Mouse (Mus musculus): ENCODE measurements around the gene Fam53a. TPM values are rescaled to one million over a fixed set of nuclear protein-coding genes. Genes with fewer than 3 reads are reported as not detected.
A peak's percentile ranks its signal among the peaks of the same experiment; 100 is the strongest.

The Fam53a gene
- polyA plus RNA-seq, 1 experiment from 2014 or later: 55.7 TPM

DNA sequence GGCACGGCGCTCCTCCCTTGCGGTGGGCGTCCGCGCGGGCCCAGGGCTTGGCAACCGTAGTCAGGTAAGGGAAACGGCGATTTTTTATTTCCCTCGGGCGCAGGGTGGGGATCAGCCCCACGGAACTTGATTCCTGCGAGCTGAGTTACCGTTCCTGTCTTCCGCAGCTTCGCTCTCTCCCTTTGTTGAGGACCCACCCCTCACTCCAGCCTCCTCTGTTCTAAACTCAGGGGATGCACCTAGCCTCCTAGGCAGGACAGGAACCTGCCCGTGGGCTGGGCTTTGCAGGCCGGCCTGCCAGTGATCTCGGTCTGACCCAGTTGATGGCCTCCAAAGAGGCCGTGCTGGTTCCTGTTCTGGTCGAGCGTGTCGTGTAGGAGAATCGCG lies 29.2 kb upstream of the Fam53a start:
- DNase-seq (ENCODE audit: low spot score) (peak; percentile 15), ATAC-seq (replicated peaks; ENCODE audit: low FRiP score, low read depth) (no peak)
- 0 out of 2 replicates have a peak, but pooled peaks cover 13% of the 10 kb centered on the region for H3K36me3 ChIP-seq (ENCODE audit: insufficient read depth, low read length)
- TF ChIP-seq CTCF (IDR thresholded peaks at IDR 0.05; ENCODE audit: low read depth): no peak
- no peaks in the 10 kb centered on the region for H3K27me3 ChIP-seq (ENCODE audit: insufficient read depth, low read length)
- WGBS: 0% methylated on average over 26 of the region's 26 CpGs
- H3K27ac ChIP-seq: peak overlapping the region; percentile 97
- H3K4me1 ChIP-seq (replicated peaks; ENCODE audit: insufficient read depth, low read length): peaks cover 15% of the 10 kb centered on the region; the same call in 1 of the 2 replicates
- peak overlapping the region; percentile 66 for H3K9ac ChIP-seq (ENCODE audit: low read depth, low read length)
- H3K4me2 ChIP-seq (ENCODE audit: low read length): peak overlapping the region; percentile 66
- H3K4me3 ChIP-seq (replicated peaks; ENCODE audit: low read depth, low read length): peak overlapping the region; percentile 73
- H3K9me3 ChIP-seq (replicated peaks; ENCODE audit: low read length): no peaks in the 10 kb centered on the region

DNA sequence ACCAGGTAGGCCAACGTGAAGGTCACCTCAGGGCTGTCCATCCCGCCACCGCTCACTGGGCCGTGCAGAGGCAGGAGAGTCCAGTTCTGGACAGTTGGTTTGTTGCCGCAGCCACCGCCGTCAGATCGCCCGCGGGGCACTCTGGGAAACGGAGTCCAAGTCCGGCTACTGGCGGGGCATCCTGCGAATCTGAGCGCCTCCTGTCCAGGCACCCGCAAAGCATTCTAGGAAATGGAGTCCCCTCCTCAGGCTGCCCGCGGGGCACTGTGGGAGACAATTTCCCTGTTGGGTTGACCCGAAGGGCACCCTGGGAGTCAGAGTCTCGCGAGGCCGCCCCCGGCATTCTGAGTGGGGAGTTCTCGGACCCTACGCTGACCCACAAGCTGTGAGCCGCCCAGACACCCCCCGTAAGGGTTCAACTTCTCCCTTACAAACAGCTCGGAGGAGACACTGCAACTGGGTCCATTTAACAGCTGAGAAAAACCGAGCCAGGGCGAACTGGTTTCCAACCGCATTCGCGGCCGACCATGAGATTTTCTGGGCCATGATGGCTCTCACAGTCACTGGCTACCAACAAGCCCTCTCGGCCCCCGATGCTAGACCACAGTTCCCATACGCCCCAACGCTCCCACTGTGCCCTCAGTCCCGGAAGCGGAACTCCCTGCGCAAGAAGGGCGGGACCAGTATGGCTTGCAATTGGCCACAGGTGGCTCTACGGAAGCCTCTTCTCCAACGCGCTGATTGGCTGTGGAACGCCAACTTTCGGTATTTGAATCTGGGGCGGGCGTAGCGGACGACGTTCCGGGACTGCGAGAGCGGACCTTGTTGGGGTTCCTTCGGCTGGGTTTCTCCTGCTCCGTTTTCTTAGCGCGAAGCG lies 28.6 kb upstream of the Fam53a start, which contains the start of the genes Tacc3 and Tmem129:
Tacc3 (plus strand) TSS at position 342 of the 877 bp plus-strand sequence.
Tmem129 (minus strand) TSS at position 630 of the 877 bp plus-strand sequence.
- H3K27me3 ChIP-seq (ENCODE audit: insufficient read depth, low read length): no peaks in the 10 kb centered on the region
- ATAC-seq (replicated peaks; ENCODE audit: low FRiP score, low read depth) (peak; percentile 97), DNase-seq (ENCODE audit: low spot score) (peak; percentile 100)
- H3K4me3 ChIP-seq (replicated peaks; ENCODE audit: low read depth, low read length): peak within 1 kb of the TSS; percentile 73
- H3K4me1 ChIP-seq (replicated peaks; ENCODE audit: insufficient read depth, low read length): peaks cover 15% of the 10 kb centered on the region; the same call in 1 of the 2 replicates
- H3K27ac ChIP-seq: peak within 1 kb of the TSS; percentile 97
- TF ChIP-seq CTCF (IDR thresholded peaks at IDR 0.05; ENCODE audit: low read depth): 0 out of 2 replicates have a peak, but pooled peaks have one; percentile 14
- under 1% methylated on average over 60 of the region's 60 CpGs for WGBS
- 0 out of 2 replicates have a peak, but pooled peaks cover 12% of the 10 kb centered on the region for H3K36me3 ChIP-seq (ENCODE audit: insufficient read depth, low read length)
- peak within 1 kb of the TSS; percentile 66 for H3K9ac ChIP-seq (ENCODE audit: low read depth, low read length)
- no peaks in the 10 kb centered on the region for H3K9me3 ChIP-seq (replicated peaks; ENCODE audit: low read length)
- H3K4me2 ChIP-seq (ENCODE audit: low read length): peak within 1 kb of the TSS; percentile 66

DNA sequence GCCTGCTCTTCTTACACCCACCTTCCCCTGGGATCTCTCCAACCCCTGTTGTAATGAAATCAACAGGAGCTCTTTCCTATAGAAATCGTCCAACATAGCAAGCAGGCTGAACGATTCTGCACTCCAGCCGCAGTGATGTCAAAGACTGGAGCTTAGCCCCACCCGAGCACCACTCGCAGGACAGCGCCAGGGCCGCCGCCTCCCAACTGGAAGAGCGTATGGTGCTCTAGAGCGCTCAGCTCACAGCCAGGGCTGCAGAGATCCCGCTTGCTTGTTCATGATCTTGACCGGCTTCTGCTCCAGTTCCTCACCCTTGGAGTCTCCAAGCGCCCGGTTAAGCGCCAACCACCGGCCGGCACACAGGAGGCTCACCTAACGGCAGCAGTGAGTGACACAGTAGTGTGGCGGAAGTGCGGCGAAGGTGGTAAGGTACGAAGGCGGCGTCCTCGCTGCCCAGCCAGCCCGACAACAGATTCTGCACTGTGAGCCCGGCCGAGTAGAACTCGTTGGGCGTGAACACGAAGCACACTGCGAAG lies 27.9 kb upstream of the Fam53a start:
- peaks cover 15% of the 10 kb centered on the region; the same call in 1 of the 2 replicates for H3K4me1 ChIP-seq (replicated peaks; ENCODE audit: insufficient read depth, low read length)
- no peak for DNase-seq (ENCODE audit: low spot score)
- WGBS: under 1% methylated on average over 32 of the region's 32 CpGs

DNA sequence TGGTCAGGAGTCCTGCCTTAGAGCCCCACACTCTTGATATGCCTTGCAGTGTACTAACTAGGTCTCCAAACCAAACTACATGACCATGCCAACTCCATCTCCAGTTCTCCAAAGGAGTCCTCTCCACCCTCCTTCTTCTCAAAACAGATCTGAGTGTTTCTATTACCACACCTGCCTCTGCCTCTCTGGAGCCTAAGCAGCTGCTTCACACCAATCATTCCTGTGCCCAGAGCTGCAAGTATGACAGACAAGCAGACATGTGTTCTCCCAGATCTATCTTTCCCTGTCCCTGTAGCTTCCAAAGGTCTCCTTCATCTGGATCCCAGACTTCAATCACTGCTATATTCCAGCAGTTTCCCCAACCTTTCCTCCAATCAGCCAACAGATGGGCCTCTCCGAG lies 27.3 kb upstream of the Fam53a start:
- no peak for ATAC-seq (replicated peaks; ENCODE audit: low FRiP score, low read depth)
- no peak for DNase-seq (ENCODE audit: low spot score)
- Histone ChIP-seq H3K9ac (ENCODE audit: low read depth, low read length) (peak overlapping the region; percentile 64; the same call in 1 of the 2 replicates), H3K27ac (peak overlapping the region; percentile 97), H3K4me3 (replicated peaks; ENCODE audit: low read depth, low read length) (peak overlapping the region; percentile 73), H3K27me3 (ENCODE audit: insufficient read depth, low read length) (no peaks in the 10 kb centered on the region), H3K4me1 (replicated peaks; ENCODE audit: insufficient read depth, low read length) (peaks cover 15% of the 10 kb centered on the region; the same call in 1 of the 2 replicates), H3K4me2 (ENCODE audit: low read length) (peak overlapping the region; percentile 66), H3K36me3 (ENCODE audit: insufficient read depth, low read length) (0 out of 2 replicates have a peak, but pooled peaks cover 12% of the 10 kb centered on the region), H3K9me3 (replicated peaks; ENCODE audit: low read length) (no peaks in the 10 kb centered on the region)
- 12% methylated on average over 1 of the region's 1 CpGs for WGBS
- TF ChIP-seq CTCF (IDR thresholded peaks at IDR 0.05; ENCODE audit: low read depth): no peak

More for the DNA sequence above, 27.9 kb upstream of the Fam53a start:
- no peaks in the 10 kb centered on the region for H3K27me3 ChIP-seq (ENCODE audit: insufficient read depth, low read length)
- no peaks in the 10 kb centered on the region for H3K9me3 ChIP-seq (replicated peaks; ENCODE audit: low read length)
- H3K36me3 ChIP-seq (ENCODE audit: insufficient read depth, low read length): 0 out of 2 replicates have a peak, but pooled peaks cover 12% of the 10 kb centered on the region
- TF ChIP-seq CTCF (IDR thresholded peaks at IDR 0.05; ENCODE audit: low read depth): no peak
- peak; percentile 21 for ATAC-seq (replicated peaks; ENCODE audit: low FRiP score, low read depth)
- H3K27ac ChIP-seq: peak overlapping the region; percentile 97
- H3K4me3 ChIP-seq (replicated peaks; ENCODE audit: low read depth, low read length): peak overlapping the region; percentile 73
- H3K4me2 ChIP-seq (ENCODE audit: low read length): peak overlapping the region; percentile 66
- H3K9ac ChIP-seq (ENCODE audit: low read depth, low read length): peak overlapping the region; percentile 64

DNA sequence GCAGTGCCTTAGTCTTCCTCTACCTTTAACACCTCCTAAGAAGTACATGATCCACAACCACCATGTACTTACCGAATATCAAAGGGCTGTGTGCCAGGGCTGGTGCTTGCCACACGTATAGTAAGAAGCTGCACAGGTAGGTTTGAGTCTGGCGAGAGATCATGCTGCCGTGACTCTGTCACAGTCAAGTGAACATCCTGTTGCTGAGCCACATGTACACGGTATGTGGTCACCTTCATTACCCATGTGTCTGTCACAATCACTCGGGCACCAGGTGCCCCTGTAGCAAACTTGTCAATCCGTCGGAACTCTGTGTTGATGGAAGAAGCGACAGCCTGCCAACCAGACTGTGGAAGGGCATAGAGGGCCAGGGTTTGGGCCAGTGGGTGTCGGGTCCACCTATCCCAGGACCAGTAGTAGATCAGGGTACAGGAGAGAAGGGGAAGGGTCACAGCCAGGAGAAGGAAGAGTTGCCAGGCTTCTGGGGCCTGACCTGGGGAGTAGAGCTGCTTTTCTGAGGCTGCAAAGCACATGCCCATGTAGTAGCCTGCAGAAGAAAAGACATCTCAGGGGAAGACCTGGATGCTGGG lies 25.9 kb upstream of the Fam53a start:
- Histone ChIP-seq H3K4me3 (replicated peaks; ENCODE audit: low read depth, low read length) (no peak overlapping the region), H3K27ac (no peak overlapping the region), H3K27me3 (ENCODE audit: insufficient read depth, low read length) (no peaks in the 10 kb centered on the region), H3K4me1 (replicated peaks; ENCODE audit: insufficient read depth, low read length) (peaks cover 24% of the 10 kb centered on the region), H3K9ac (ENCODE audit: low read depth, low read length) (no peak overlapping the region), H3K4me2 (ENCODE audit: low read length) (no peak overlapping the region), H3K36me3 (ENCODE audit: insufficient read depth, low read length) (no peaks in the 10 kb centered on the region), H3K9me3 (replicated peaks; ENCODE audit: low read length) (no peaks in the 10 kb centered on the region)
- no peak for DNase-seq (ENCODE audit: low spot score)
- WGBS: 75% methylated on average over 10 of the region's 10 CpGs
- TF ChIP-seq CTCF (IDR thresholded peaks at IDR 0.05; ENCODE audit: low read depth): no peak
- ATAC-seq (replicated peaks; ENCODE audit: low FRiP score, low read depth): no peak

DNA sequence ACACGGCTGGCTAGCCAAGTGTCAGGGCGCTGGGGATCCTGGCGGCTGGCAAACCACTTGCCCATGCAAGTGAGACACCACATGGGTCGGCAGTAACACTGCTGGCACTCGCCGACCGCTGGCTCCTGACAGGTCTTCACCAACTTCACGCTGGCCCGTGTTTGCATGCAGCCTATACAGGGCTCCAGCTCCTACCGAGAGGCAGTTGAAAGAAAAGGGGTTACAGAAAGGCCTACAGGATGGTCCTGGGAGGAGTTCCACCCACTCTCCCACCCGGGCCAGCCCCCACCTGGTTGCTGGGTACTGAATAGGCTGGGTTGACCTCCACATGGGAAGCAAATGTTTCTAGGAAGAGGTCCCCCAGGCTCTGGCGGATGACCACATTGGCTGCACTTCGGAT lies 25.0 kb upstream of the Fam53a start:
- DNase-seq (ENCODE audit: low spot score): no peak
- no peak overlapping the region for H3K4me3 ChIP-seq (replicated peaks; ENCODE audit: low read depth, low read length)
- H3K4me1 ChIP-seq (replicated peaks; ENCODE audit: insufficient read depth, low read length): peaks cover 26% of the 10 kb centered on the region

More for the DNA sequence above, 25.0 kb upstream of the Fam53a start:
- no peak for ATAC-seq (replicated peaks; ENCODE audit: low FRiP score, low read depth)
- TF ChIP-seq CTCF (IDR thresholded peaks at IDR 0.05; ENCODE audit: low read depth): no peak
- H3K4me2 ChIP-seq (ENCODE audit: low read length): no peak overlapping the region
- 95% methylated on average over 13 of the region's 13 CpGs for WGBS
- H3K9me3 ChIP-seq (replicated peaks; ENCODE audit: low read length): no peaks in the 10 kb centered on the region
- 0 out of 2 replicates have a peak, but pooled peaks cover 2% of the 10 kb centered on the region for H3K36me3 ChIP-seq (ENCODE audit: insufficient read depth, low read length)
- no peaks in the 10 kb centered on the region for H3K27me3 ChIP-seq (ENCODE audit: insufficient read depth, low read length)
- no peak overlapping the region for H3K27ac ChIP-seq
- H3K9ac ChIP-seq (ENCODE audit: low read depth, low read length): no peak overlapping the region

Data from kidney, postnatal 0 days (tissue).